Mouse (Mus musculus) kidney, adult 11 months (tissue): ENCODE measurements at regions not wholly inside any gene's neighbourhood (a gene's known extent, or its start where the extent isn't known, plus 50 kb on each side); places are given as distances from the start of the nearest gene placed in this dataset.

Experiments
- DNase-seq: peaks from one replicate; pipeline ENCODE4 v3.0.0; 2022

- peak; percentile 25 for DNase-seq
Observed at GRCm38 (mm10) chr4:142348910-142349309, 109.7 kb upstream of the Kazn start.

- DNase-seq, result no peak
Observed at GRCm38 (mm10) chr4:142342482-142343206, 103.4 kb upstream of the Kazn start.

- DNase-seq, result no peak
Observed at GRCm38 (mm10) chr4:142341305-142341704, 102.1 kb upstream of the Kazn start.

- no peak for DNase-seq
Observed at GRCm38 (mm10) chr4:142340057-142340456, 100.9 kb upstream of the Kazn start.

GRCm38 (mm10) chr4:142337701-142338100 lies 98.5 kb upstream of the Kazn start:
- DNase-seq, result no peak

- no peak for DNase-seq
Observed at GRCm38 (mm10) chr4:142336943-142337342, 97.7 kb upstream of the Kazn start.

- DNase-seq, result no peak
Observed at GRCm38 (mm10) chr4:142334084-142334483, 94.9 kb upstream of the Kazn start.

GRCm38 (mm10) chr4:142330599-142330998 lies 91.4 kb upstream of the Kazn start:
- DNase-seq, result no peak

- no peak for DNase-seq
Observed at GRCm38 (mm10) chr4:142329600-142329999, 90.4 kb upstream of the Kazn start.

- no peak for DNase-seq
Observed at GRCm38 (mm10) chr4:142326511-142326910, 87.3 kb upstream of the Kazn start.

GRCm38 (mm10) chr4:142321209-142321863 lies 82.1 kb upstream of the Kazn start:
- DNase-seq, result no peak

- no peak for DNase-seq
Observed at GRCm38 (mm10) chr4:142310282-142310681, 71.1 kb upstream of the Kazn start.

GRCm38 (mm10) chr4:142308271-142308670 lies 69.1 kb upstream of the Kazn start:
- DNase-seq, result no peak

GRCm38 (mm10) chr4:142307321-142307720 lies 68.1 kb upstream of the Kazn start:
- DNase-seq, result no peak

GRCm38 (mm10) chr4:142306076-142306475 lies 66.9 kb upstream of the Kazn start:
- DNase-seq, result no peak

- no peak for DNase-seq
Observed at GRCm38 (mm10) chr4:142303374-142304020, 64.3 kb upstream of the Kazn start.

GRCm38 (mm10) chr4:142302724-142303120 lies 63.5 kb upstream of the Kazn start:
- no peak for DNase-seq

GRCm38 (mm10) chr4:142302041-142302723 lies 63.0 kb upstream of the Kazn start:
- DNase-seq, result no peak

GRCm38 (mm10) chr4:142298770-142299337 lies 59.7 kb upstream of the Kazn start:
- no peak for DNase-seq

- DNase-seq, result no peak
Observed at GRCm38 (mm10) chr4:142292760-142293159, 53.6 kb upstream of the Kazn start.

GRCm38 (mm10) chr4:142292334-142292733 lies 53.1 kb upstream of the Kazn start:
- DNase-seq, result no peak

GRCm38 (mm10) chr4:142291366-142291765 lies 52.2 kb upstream of the Kazn start:
- DNase-seq, result no peak
